ENCODE assay signal across 31 mouse cellular contexts in genomic region chr1:74206642-74207041, GRCm38 (mm10). TPM values are rescaled to one million over a fixed set of nuclear protein-coding genes. Genes with fewer than 3 reads are reported as not detected.
DNase-seq lines count a peak whose midpoint lies in the region; TF ChIP-seq lines count a peak whose summit lies in the region.
"Had no signal": no experiment of that assay in that cellular context is flagged by ENCODE, and none has a peak within 500 bp of the region (broad histone marks: within the 10 kb centered on the region; RNA-seq: fewer than 3 reads in every experiment).

No protein-coding gene starts in this region.

- peaks cover 53% of the 10 kb centered on the region for H3K4me1 ChIP-seq in E14TG2a.4 (replicated peaks; ENCODE audit: low read depth, low read length)
- H3K4me1 ChIP-seq: embryonic facial prominence, embryonic 12.5 days; limb, embryonic 15.5 days had no signal

- H3K9me3 ChIP-seq in E14TG2a.4 (ENCODE audit: low read length): no peaks in the 10 kb centered on the region
- H3K9me3 ChIP-seq: embryonic facial prominence, embryonic 12.5 days; G1E; hindbrain, embryonic 13.5 days; limb, embryonic 15.5 days; liver, embryonic 13.5 days; neural tube, embryonic 15.5 days had no signal

- H3K4me3 ChIP-seq in E14TG2a.4 (replicated peaks; ENCODE audit: low read length): peak overlapping the region; percentile 23; the same call in 1 of the 2 replicates
- H3K4me3 ChIP-seq: embryonic facial prominence, embryonic 12.5 days; hindbrain, embryonic 13.5 days; limb, embryonic 15.5 days; liver, embryonic 13.5 days; myocyte; neural tube, embryonic 15.5 days had no signal

- H3K27me3 ChIP-seq in E14TG2a.4 (ENCODE audit: insufficient read depth, low read length): no peaks in the 10 kb centered on the region
- H3K27me3 ChIP-seq: embryonic facial prominence, embryonic 12.5 days; hindbrain, embryonic 13.5 days; limb, embryonic 15.5 days; liver, embryonic 13.5 days; neural tube, embryonic 15.5 days had no signal

- peak; percentile 14 for DNase-seq in thymus, postnatal 14 days
- DNase-seq in thymus, postnatal 25 days: no peak
- DNase-seq in ZHBTc4 (ENCODE audit: low read depth, low spot score): peak; percentile 33
- DNase-seq in naive thymus-derived CD4-positive, alpha-beta T cell, adult 2 months (ENCODE audit: low read depth): peak; percentile 30
- no peak for DNase-seq in adrenal gland, postnatal 4 days (ENCODE audit: low spot score in 2 of 2)
- no peak for DNase-seq in embryo, embryonic 10.5 days (ENCODE audit: low spot score)
- DNase-seq in cerebellum, postnatal 14 days: no peak
- DNase-seq: adrenal gland, postnatal 25 days; cerebellum, adult 18-20 months; cerebellum, postnatal 10 days; gastrocnemius, postnatal 25 days; kidney, adult 11 months; kidney, postnatal 14 days; liver, embryonic 13.5 days; lung, adult 18-20 months; right cerebral cortex, adult 18-20 months; thymus, adult 2 months had no signal

- TF ChIP-seq CTCF in E14TG2a.4 (conservative IDR thresholded peaks at IDR 0.05; ENCODE audit: low read length): no peak

- no peaks in the 10 kb centered on the region for H3K36me3 ChIP-seq in E14TG2a.4 (ENCODE audit: insufficient read depth, low read length)
- H3K36me3 ChIP-seq: embryonic facial prominence, embryonic 12.5 days; G1E; hindbrain, embryonic 13.5 days; limb, embryonic 15.5 days; liver, embryonic 13.5 days; neural tube, embryonic 15.5 days had no signal

RNA-seq across cellular contexts. Expression of gene Cxcr1, which starts 12.2 kb away (rescaled TPM):
- not detected for total RNA-seq in adrenal gland, postnatal 4 days (2021)
- total RNA-seq: adrenal gland, adult 18-20 months; adrenal gland, postnatal 25 days; gastrocnemius, postnatal 25 days; heart, adult 18-20 months; heart, postnatal 36 days; layer of hippocampus, postnatal 25 days; left cerebral cortex, adult 8-10 months; left cerebral cortex, postnatal 36 days had no signal

RNA-seq across cellular contexts. Expression of gene Arpc2, which starts 29.2 kb away (rescaled TPM):
- total RNA-seq in adrenal gland, postnatal 4 days (2021): 100 to 1,000 TPM; 198 to 205 TPM

RNA-seq across cellular contexts. Expression of gene Cxcr2, which starts 52.9 kb away (rescaled TPM):
- total RNA-seq in adrenal gland, postnatal 4 days (2021): under 1 TPM; 0.45 to 0.68 TPM
- total RNA-seq: adrenal gland, postnatal 25 days; gastrocnemius, postnatal 25 days; layer of hippocampus, adult 8-10 months; layer of hippocampus, postnatal 25 days had no signal

Comparison
In these comparisons a context has a peak if more than half of its experiments do, and no peak if none do; other contexts are left out.
1. DNase-seq: peak in thymus, postnatal 14 days (single experiment), ZHBTc4 (single experiment) and naive thymus-derived CD4-positive, alpha-beta T cell, adult 2 months (single experiment); none in thymus, postnatal 25 days (single experiment), adrenal gland, postnatal 4 days (0 of 2), embryo, embryonic 10.5 days (single experiment) and cerebellum, postnatal 14 days (0 of 2).